Mouse (Mus musculus) brain, embryonic 14.5 days (tissue): ENCODE results near the gene Picalm. TPM values are rescaled to one million over a fixed set of nuclear protein-coding genes. Genes with fewer than 3 reads are reported as not detected.

ENCODE experiments used
- DNase-seq: peaks from one replicate; pipeline ENCODE4 v3.0.0-alpha.2; 2011; ENCODE audit warnings: low read depth
- CTCF ChIP-seq: fragments of 200-500 bp; IDR thresholded peaks from 2 replicates; pipeline ENCODE4 v1.5.1; 2012; ENCODE audit warnings: inconsistent platforms, mild to moderate bottlenecking, moderate library complexity, borderline replicate concordance; ENCODE audit not compliant: insufficient read depth, insufficient read length; ENCODE audit errors: extremely low read depth
- POLR2A ChIP-seq: fragments of 200-500 bp; IDR thresholded peaks from 2 replicates; pipeline ENCODE4 v1.6.1; 2012; ENCODE audit warnings: mild to moderate bottlenecking, inconsistent platforms, borderline replicate concordance; ENCODE audit not compliant: poor library complexity, insufficient read depth, insufficient read length, severe bottlenecking; ENCODE audit errors: extremely low read depth
- polyA plus RNA-seq: library from polyadenylated mRNA; depleted of rRNA; stranded (reverse); fragments of >200 nt; gene quantifications from 2 replicates; pipeline ENCODE4 v1.2.3, GENCODE M21; 2012

Picalm gene
- polyA plus RNA-seq, 1 experiment = 193 TPM

- TF ChIP-seq POLR2A (no peak), CTCF (no peak)
- DNase-seq = peak; percentile 73
Measured at GRCm38 (mm10) chr7:90175576-90175975, 45.6 kb downstream of the Picalm start.

DNA sequence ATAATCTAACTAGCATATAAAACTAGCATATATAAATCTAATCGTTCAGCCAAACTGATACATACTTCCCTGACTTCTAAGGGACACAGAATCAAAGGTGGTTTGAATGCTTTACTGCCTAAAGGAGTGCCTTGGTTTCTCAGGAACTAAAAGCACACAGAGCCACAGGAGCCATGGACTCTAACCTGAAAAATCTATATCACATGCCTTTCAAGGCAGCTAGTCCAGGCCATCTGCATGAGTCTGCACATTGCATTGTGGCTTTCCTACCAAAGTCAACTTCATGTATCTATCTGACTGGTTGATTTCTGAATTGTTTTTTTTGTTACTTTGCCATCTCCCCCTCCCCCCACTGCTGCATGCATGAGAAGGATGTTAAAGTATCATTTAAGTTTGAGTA lies 50.6 kb downstream of the Picalm start:
- no peak for DNase-seq
- no peak for TF ChIP-seq CTCF
- no peak for TF ChIP-seq POLR2A

DNA sequence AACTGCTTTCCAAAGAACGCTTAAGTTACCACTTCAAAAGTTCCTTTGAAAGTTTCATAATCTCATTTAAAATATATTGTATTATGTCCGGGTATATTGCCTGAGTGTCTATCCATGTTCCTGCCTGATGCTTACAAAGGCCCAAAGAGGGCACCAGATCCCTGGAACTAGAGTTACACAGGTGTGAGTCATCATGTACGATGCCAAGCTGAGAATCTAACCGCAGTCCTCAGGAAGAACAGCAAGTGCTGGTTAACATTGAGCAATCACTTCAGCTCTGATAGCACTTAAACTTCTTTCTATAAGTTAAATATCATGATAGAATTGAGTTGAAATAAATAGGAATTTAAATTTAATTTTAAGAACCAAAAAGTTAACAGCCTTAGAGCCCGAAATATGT lies 70.2 kb downstream of the Picalm start:
- no peak for TF ChIP-seq POLR2A
- no peak for TF ChIP-seq CTCF
- DNase-seq = no peak

- TF ChIP-seq POLR2A = no peak
- TF ChIP-seq CTCF = no peak
- DNase-seq = no peak
Measured at GRCm38 (mm10) chr7:90201877-90202465, 72.0 kb downstream of the Picalm start.

DNA sequence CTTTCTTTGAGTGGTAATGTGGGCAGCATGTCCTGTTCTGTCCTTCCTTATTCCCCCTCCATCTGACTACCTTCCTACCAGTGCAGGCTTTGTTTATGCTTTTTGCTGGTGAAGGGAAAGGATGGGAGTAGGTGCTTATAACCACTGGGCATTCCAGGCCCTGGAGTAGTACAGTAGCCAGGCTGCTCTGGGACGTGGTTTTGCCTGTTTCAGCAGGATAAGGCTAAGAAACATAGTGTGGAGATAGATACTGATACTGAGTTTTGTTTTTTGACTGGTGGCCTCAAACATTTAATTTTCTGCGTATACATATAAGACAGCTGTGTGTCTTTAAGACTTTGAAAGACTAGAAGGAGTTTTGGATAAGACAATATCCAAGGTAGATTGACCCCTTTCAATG lies 73.9 kb downstream of the Picalm start:
- no peak for TF ChIP-seq POLR2A
- no peak for TF ChIP-seq CTCF
- no peak for DNase-seq

- TF ChIP-seq CTCF (no peak), POLR2A (no peak)
Measured at GRCm38 (mm10) chr7:90210116-90210515, 80.1 kb downstream of the Picalm start.

GRCm38 (mm10) chr7:90210947-90211346 lies 80.9 kb downstream of the Picalm start:
- no peak for DNase-seq
- no peak for TF ChIP-seq POLR2A
- TF ChIP-seq CTCF = no peak

More at GRCm38 (mm10) chr7:90210116-90210515, 80.1 kb downstream of the Picalm start:
- no peak for DNase-seq

DNA sequence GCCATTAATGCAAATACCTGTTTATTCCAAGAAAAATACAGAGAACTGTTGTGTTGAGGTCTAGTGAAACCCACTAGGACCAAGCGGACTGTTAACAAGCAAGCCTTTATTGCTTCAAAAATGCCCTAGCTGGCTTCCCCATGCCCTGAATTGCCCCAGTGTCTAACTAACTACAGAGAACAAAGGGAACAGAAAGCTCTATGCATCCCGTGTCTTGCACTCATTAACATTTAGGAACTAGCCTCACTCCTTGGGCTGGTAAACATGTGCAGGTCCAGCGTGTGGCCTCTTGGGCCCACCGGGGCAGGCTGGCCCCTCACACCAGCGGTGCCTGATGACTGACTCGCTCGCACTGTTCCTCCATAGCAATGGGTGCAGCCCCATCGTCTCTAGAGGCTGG lies 86.5 kb downstream of the Picalm start:
- TF ChIP-seq CTCF (no peak), POLR2A (no peak)

DNA sequence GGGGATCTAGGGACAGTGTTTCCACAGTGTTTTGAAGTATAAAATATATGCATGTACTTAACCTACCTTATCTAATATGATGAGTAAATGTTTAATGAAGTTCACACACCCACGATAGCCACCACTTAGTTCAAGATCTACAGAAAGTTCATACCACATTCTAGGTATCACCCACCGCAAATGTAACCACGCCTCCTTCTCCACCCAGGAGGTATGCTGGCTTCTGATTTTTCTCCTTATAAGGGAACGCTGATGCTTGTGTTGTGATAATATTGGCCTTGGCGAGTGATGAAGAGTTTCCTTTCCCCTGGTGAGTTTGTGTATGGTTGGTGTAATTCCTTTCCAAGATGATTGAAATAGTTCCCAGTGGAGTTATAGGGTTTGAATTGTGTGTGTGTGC lies 88.1 kb downstream of the Picalm start:
- TF ChIP-seq POLR2A (no peak), CTCF (no peak)
- no peak for DNase-seq

More for the DNA sequence above, 86.5 kb downstream of the Picalm start:
- peak; percentile 69 for DNase-seq

DNA sequence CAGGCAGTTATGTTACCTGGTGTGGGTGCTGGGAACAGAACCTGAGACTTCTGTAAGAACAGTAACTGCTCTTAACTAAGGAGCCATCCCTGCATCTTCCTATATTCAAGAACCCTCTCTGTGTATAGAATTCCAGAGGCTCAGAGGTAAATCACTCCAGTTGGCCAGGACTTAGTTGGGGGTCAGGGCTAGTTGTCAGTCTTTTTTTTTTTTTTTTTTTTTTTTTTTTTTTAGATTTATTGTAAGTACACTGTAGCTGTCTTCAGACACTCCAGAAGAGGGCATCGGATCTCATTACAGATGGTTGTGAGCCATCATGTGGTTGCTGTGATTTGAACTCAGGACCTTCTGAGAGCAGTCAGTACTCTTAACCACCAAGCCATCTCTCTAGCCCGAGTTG lies 91.5 kb downstream of the Picalm start:
- DNase-seq = no peak
- TF ChIP-seq POLR2A (no peak), CTCF (no peak)

DNA sequence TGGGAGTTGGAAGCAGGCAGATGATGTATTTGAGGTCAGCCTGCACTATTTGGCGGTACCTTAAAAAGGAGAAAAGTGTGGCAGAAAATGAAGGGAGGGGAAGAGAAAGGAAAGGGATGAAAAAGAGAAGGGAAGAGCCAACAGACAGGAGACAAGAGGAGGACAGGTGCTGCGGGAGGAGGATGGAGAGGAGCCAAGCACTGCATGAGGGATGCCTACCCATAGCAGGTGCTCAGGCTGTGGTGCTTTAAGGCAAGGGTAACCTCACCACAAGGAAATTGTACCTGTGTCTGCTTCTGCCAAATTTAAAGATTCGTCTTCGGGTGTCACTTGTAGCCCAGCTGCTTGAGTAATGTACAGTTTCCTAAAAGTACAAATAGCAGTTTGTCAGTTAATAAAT lies 98.1 kb downstream of the Picalm start:
- DNase-seq = no peak
- no peak for TF ChIP-seq POLR2A
- TF ChIP-seq CTCF = no peak

DNA sequence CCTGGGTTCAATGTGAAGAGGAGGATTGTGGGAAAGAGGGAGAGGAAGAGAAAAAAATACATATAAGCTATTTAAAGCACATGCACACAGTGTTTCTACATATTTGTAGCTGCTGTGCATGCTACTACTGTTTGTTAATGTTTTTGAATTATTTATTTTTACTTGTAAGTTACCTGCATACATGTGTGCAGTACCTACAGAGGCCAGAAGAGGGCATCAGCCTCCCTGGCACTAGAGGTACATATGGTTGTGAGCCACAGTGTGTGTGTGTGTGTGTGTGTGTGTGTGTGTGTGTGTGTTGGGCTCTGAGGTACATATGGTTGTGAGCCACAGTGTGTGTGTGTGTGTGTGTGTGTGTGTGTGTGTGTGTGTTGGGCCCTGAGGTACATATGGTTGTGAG lies 98.9 kb downstream of the Picalm start:
- TF ChIP-seq CTCF = peak; percentile 30; the same call in 1 of the 2 replicates

GRCm38 (mm10) chr7:90231431-90231830 lies 101.4 kb downstream of the Picalm start:
- TF ChIP-seq POLR2A (no peak), CTCF (no peak)
- DNase-seq = no peak

More for the DNA sequence above, 98.9 kb downstream of the Picalm start:
- peak; percentile 24 for DNase-seq

- DNase-seq = no peak
- no peak for TF ChIP-seq CTCF
- no peak for TF ChIP-seq POLR2A
Measured at GRCm38 (mm10) chr7:90233921-90234320, 103.9 kb downstream of the Picalm start.
